Mouse (Mus musculus) liver, adult 2 months (tissue): Measurements from ENCODE around the gene Prkca.

ENCODE experiments used
- CTCF ChIP-seq: fragments of 200-500 bp; IDR thresholded peaks from 2 replicates; pipeline ENCODE4 v1.5.1; 2011; ENCODE audit warnings: low read depth, low read length, control low read depth
- POLR2A ChIP-seq: fragments of 200-500 bp; IDR thresholded peaks from 2 replicates; pipeline ENCODE4 v1.6.1; 2011; ENCODE audit warnings: low read length, control low read depth; ENCODE audit not compliant: insufficient read depth; ENCODE audit errors: extremely low read depth

GRCm38 (mm10) chr11:108236195-108236594, 107.5 kb downstream of the Prkca start:
- TF ChIP-seq POLR2A, result no peak
- TF ChIP-seq CTCF, result no peak
